Comparison of ENCODE assay signal across 1 mouse cellular context in genomic region chr15:5117031-5117601, GRCm38 (mm10).
TF ChIP-seq lines count a peak whose summit lies in the region.

No protein-coding gene starts in this region.

TF ChIP-seq in MEL, 35 proteins besides CTCF, POLR2A, EP300 and RAD21 (continued from another document):
- peak; percentile 85; the same call in 1 of the 2 replicates for TF ChIP-seq CHD1 (IDR thresholded peaks at IDR 0.05; ENCODE audit: low read depth, low read length)
- TF ChIP-seq JUND (IDR thresholded peaks at IDR 0.05; ENCODE audit: low read depth, low read length): 0 out of 2 replicates have a peak, but pooled peaks have one; percentile 1
- TF ChIP-seq CHD2 (IDR thresholded peaks at IDR 0.05; ENCODE audit: low read length): no peak
- 0 out of 2 replicates have a peak, but pooled peaks have one; percentile 0 for TF ChIP-seq POLR2AphosphoS2 (IDR thresholded peaks at IDR 0.05; ENCODE audit: low read length)
- 0 out of 2 replicates have a peak, but pooled peaks have one; percentile 27 for TF ChIP-seq UBTF (IDR thresholded peaks at IDR 0.05; ENCODE audit: borderline replicate concordance, insufficient read depth, low read depth, low read length)
- no peak for TF ChIP-seq ZMIZ1 (IDR thresholded peaks at IDR 0.05; ENCODE audit: low read depth, low read length)
